Mouse (Mus musculus) forebrain, embryonic 13.5 days (tissue): ENCODE data around the gene Cbx7. TPM values are rescaled to one million over a fixed set of nuclear protein-coding genes. Genes with fewer than 3 reads are reported as not detected.

Experiments used
- ATAC-seq: fragments of 200-750 bp; cut with Nextera tagmentation; 2 replicates; pipeline ENCODE4 v1.8.0; 2017
- H3K27ac ChIP-seq: fragments of 300-500 bp; sonication (generic); 2 replicates; pipeline ENCODE4 v1.5.1; 2015; ENCODE audit warnings: inconsistent platforms, mild to moderate bottlenecking, moderate library complexity
- H3K27me3 ChIP-seq: fragments of 300-500 bp; sonication (generic); 2 replicates; pipeline ENCODE4 v1.6.1; 2015; ENCODE audit warnings: mild to moderate bottlenecking, inconsistent platforms
- H3K36me3 ChIP-seq: fragments of 300-500 bp; sonication (generic); 2 replicates; pipeline ENCODE4 v1.6.1; 2015; ENCODE audit warnings: mild to moderate bottlenecking, inconsistent platforms; ENCODE audit not compliant: poor library complexity, severe bottlenecking
- H3K4me1 ChIP-seq: fragments of 300-500 bp; sonication (generic); 2 replicates; pipeline ENCODE4 v1.6.1; 2015; ENCODE audit warnings: inconsistent platforms
- H3K4me2 ChIP-seq: fragments of 300-500 bp; sonication (generic); 2 replicates; pipeline ENCODE4 v1.6.1; 2015; ENCODE audit warnings: inconsistent platforms, mild to moderate bottlenecking, moderate library complexity
- H3K4me3 ChIP-seq: fragments of 300-500 bp; sonication (generic); 2 replicates; pipeline ENCODE4 v1.5.1; 2015; ENCODE audit warnings: mild to moderate bottlenecking, inconsistent platforms
- H3K9ac ChIP-seq: fragments of 300-500 bp; sonication (generic); 2 replicates; pipeline ENCODE4 v1.6.1; 2015; ENCODE audit warnings: mild to moderate bottlenecking, inconsistent platforms
- H3K9me3 ChIP-seq: fragments of 300-500 bp; sonication (generic); replicated peaks from 2 replicates; pipeline ENCODE4 v1.6.1; 2016; ENCODE audit warnings: inconsistent platforms
- WGBS: fragments of 180-500 bp; shearing (Covaris S2); methylation state at CpG from one replicate; pipeline ENCODE4 v1.1.7; 2015; 5-methylcytosine and 5-hydroxymethylcytosine counted together
- polyA plus RNA-seq: library from polyadenylated mRNA; unstranded; fragments of >200 nt; fragmentation: Nextera tagmentation; extraction: Ambion mirVana; gene quantifications from 2 replicates; pipeline ENCODE4 v1.2.1, GENCODE M21; 2015

Gene Cbx7
- polyA plus RNA-seq: 2.5 and 2.9 TPM in 2 replicates

DNA sequence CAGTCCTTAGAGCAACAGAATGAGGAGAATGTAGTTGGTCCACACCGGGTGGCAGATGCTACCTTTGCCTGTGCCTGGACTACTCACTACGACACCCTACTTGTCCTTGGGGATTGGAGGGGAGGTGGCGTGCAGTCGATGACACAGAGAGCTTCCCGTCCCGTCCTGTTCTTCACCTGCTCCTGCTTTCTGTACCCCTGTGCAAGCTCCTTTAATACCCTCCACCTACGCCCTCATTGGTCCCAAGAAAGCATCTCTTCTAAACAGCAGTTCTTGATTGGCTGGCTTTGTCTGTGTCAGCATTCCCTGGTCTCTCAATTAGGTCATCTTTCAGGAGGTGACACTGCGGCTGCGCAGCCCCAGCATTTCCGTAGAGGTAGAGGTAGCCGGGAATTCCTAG, at the start of gene Cbx7:
Cbx7 (minus strand) TSS at position 180 of the 400 bp plus-strand sequence.
- Histone ChIP-seq H3K9me3 (no peaks in the 10 kb centered on the region), H3K4me3 (no peak within 1 kb of the TSS), H3K4me2 (no peak within 1 kb of the TSS), H3K27ac (no peak within 1 kb of the TSS), H3K36me3 (no peaks in the 10 kb centered on the region), H3K27me3 (no peaks in the 10 kb centered on the region), H3K4me1 (no peaks in the 10 kb centered on the region), H3K9ac (no peak within 1 kb of the TSS)
- ATAC-seq: no peak
- WGBS: 95% methylated on average over 11 of the region's 11 CpGs

DNA sequence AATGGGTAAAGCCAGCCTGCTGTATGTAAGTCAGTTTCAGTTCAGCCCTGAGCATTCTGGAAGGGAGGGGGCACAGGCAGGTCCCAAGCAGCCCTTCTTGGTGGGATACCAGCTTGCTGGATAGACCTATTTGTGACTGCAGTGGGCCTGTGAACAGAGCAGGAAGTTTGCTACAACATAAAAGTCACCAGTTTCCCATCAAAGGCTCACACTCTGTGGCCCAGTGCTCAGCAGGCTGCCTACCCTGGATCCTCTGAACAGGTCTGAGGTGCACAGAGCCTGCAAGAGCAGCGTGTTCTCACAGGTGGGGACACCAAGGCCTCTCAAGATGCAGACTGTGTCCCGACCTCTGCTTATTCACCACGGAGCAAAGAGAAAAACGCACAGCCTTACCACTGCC, 49.6 kb upstream of the Cbx7 start:
- H3K27ac ChIP-seq: no peak overlapping the region
- H3K9ac ChIP-seq: no peak overlapping the region
- peaks cover 9% of the 10 kb centered on the region for H3K4me1 ChIP-seq
- no peak for ATAC-seq
- H3K36me3 ChIP-seq: no peaks in the 10 kb centered on the region
- no peak overlapping the region for H3K4me3 ChIP-seq
- H3K4me2 ChIP-seq: no peak overlapping the region
- WGBS: 64% methylated on average over 4 of the region's 4 CpGs
- no peaks in the 10 kb centered on the region for H3K9me3 ChIP-seq
- peaks cover 16% of the 10 kb centered on the region for H3K27me3 ChIP-seq

DNA sequence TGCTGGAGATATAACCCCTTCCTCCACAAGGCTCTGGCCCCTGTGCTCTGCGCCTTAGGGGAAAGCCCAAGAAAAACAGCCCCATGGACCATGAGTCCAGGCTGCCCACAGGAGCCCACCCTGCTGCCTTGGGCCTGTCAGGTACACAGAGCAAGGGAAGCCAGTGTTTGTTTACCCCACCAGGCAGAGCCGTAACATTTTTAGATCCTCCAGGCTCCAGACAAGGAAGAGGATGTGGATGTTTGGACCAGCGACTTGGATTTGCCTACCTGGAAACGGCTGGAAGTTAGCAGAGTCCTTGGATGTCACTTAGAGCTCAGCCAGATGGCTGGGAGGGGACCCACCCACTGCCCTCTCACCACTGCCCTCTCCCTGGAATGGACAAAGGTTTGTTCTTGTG, 48.7 kb upstream of the Cbx7 start:
- Histone ChIP-seq H3K9me3 (no peaks in the 10 kb centered on the region), H3K4me2 (no peak overlapping the region), H3K4me1 (peaks cover 6% of the 10 kb centered on the region), H3K4me3 (no peak overlapping the region), H3K36me3 (no peaks in the 10 kb centered on the region), H3K27me3 (peaks cover 25% of the 10 kb centered on the region), H3K9ac (no peak overlapping the region), H3K27ac (no peak overlapping the region)
- 70% methylated on average over 4 of the region's 4 CpGs for WGBS
- ATAC-seq: no peak

- Histone ChIP-seq H3K4me2 (no peak overlapping the region), H3K9ac (no peak overlapping the region), H3K36me3 (no peaks in the 10 kb centered on the region), H3K27ac (no peak overlapping the region), H3K9me3 (no peaks in the 10 kb centered on the region), H3K27me3 (peaks cover 29% of the 10 kb centered on the region), H3K4me1 (peaks cover 9% of the 10 kb centered on the region), H3K4me3 (no peak overlapping the region)
- WGBS: 84% methylated on average over 7 of the region's 7 CpGs
- no peak for ATAC-seq
Observed at GRCm38 (mm10) chr15:80019220-80019619, 48.3 kb upstream of the Cbx7 start.

GRCm38 (mm10) chr15:80016563-80017301, 45.8 kb upstream of the Cbx7 start:
- Histone ChIP-seq H3K27me3 (peaks cover 54% of the 10 kb centered on the region), H3K27ac (no peak overlapping the region), H3K4me3 (no peak overlapping the region), H3K4me1 (peaks cover 34% of the 10 kb centered on the region), H3K36me3 (no peaks in the 10 kb centered on the region), H3K9ac (no peak overlapping the region), H3K4me2 (no peak overlapping the region), H3K9me3 (no peaks in the 10 kb centered on the region)
- no peak for ATAC-seq
- WGBS: 88% methylated on average over 9 of the region's 9 CpGs

GRCm38 (mm10) chr15:80015211-80015952, 44.5 kb upstream of the Cbx7 start:
- Histone ChIP-seq H3K4me1 (peaks cover 36% of the 10 kb centered on the region), H3K9ac (no peak overlapping the region), H3K4me3 (peak overlapping the region; percentile 52; the same call in 1 of the 2 replicates), H3K36me3 (no peaks in the 10 kb centered on the region), H3K9me3 (no peaks in the 10 kb centered on the region), H3K27ac (no peak overlapping the region), H3K4me2 (peak overlapping the region; percentile 97), H3K27me3 (peaks cover 68% of the 10 kb centered on the region)
- WGBS: 57% methylated on average over 7 of the region's 7 CpGs
- ATAC-seq: no peak

DNA sequence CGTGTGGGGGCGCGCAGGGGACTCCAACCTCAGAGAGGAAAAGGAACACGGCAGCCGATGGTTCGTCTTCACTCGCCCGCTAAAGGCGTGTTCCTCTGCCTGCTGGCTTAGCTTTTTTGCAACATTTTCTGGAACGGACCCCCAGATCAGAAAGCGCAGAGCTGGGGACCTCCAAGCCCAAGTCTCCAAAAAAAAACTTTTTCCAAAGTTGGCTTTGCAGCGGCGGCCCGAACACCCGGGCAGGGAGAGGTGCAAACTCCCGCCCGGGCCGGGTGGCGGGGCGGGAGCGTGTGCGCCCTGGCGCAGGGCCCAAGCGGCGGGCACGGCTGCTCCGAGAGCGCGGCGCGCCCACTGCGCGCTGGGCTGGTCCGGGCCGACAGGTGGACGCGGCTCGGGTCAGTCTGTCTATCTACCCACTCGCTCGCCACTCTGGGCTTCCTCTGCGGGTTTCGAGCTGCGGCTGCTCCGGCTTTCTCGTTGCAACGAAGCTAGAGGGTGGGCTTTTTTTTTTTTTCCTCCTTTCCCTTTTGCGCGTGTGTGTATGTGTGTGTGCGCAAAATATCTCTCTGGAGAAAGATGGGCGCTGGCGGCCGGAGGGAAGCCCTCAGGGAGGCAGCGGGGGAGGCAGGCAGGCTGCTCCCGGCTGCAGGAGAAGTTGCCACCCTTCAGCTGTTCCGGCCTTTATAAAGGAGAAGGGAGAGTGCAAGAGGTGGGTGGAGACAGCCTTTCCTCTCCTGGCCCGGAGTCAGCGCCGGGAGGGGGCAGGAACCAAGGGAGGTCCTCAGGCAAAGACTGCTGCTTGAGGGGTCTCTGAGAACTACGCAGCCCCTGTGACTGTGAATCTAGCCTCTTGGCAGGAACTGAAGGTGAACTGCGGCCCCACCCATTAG, 43.6 kb upstream of the Cbx7 start, which contains the start of gene Pdgfb:
Pdgfb (minus strand) TSS at position 657 of the 890 bp plus-strand sequence.
- H3K27me3 ChIP-seq: peaks cover 71% of the 10 kb centered on the region
- H3K4me1 ChIP-seq: peaks cover 36% of the 10 kb centered on the region

GRCm38 (mm10) chr15:80014031-80014320, 43.1 kb upstream of the Cbx7 start:
- Histone ChIP-seq H3K36me3 (no peaks in the 10 kb centered on the region), H3K27ac (no peak overlapping the region), H3K27me3 (peaks cover 73% of the 10 kb centered on the region), H3K9ac (peak overlapping the region; percentile 64), H3K4me1 (peaks cover 36% of the 10 kb centered on the region), H3K4me2 (peak overlapping the region; percentile 97), H3K4me3 (peak overlapping the region; percentile 52), H3K9me3 (no peaks in the 10 kb centered on the region)
- 0% methylated on average over 12 of the region's 37 CpGs for WGBS
- no peak for ATAC-seq

More for the DNA sequence above, 43.6 kb upstream of the Cbx7 start, which contains the start of gene Pdgfb:
- no peak for ATAC-seq
- Histone ChIP-seq H3K9ac (peak within 1 kb of the TSS; percentile 64), H3K4me2 (peak within 1 kb of the TSS; percentile 97), H3K4me3 (peak within 1 kb of the TSS; percentile 52), H3K9me3 (no peaks in the 10 kb centered on the region), H3K27ac (no peak within 1 kb of the TSS), H3K36me3 (no peaks in the 10 kb centered on the region)
- under 1% methylated on average over 60 of the region's 60 CpGs for WGBS

GRCm38 (mm10) chr15:80013256-80014030, 42.5 kb upstream of the Cbx7 start:
- Histone ChIP-seq H3K9ac (peak overlapping the region; percentile 70), H3K4me1 (peaks cover 36% of the 10 kb centered on the region), H3K36me3 (no peaks in the 10 kb centered on the region), H3K9me3 (no peaks in the 10 kb centered on the region), H3K4me2 (peak overlapping the region; percentile 97), H3K4me3 (peak overlapping the region; percentile 52), H3K27ac (no peak overlapping the region; the same call in 1 of the 2 replicates), H3K27me3 (peaks cover 73% of the 10 kb centered on the region)
- 4% methylated on average over 27 of the region's 36 CpGs for WGBS
- no peak for ATAC-seq

DNA sequence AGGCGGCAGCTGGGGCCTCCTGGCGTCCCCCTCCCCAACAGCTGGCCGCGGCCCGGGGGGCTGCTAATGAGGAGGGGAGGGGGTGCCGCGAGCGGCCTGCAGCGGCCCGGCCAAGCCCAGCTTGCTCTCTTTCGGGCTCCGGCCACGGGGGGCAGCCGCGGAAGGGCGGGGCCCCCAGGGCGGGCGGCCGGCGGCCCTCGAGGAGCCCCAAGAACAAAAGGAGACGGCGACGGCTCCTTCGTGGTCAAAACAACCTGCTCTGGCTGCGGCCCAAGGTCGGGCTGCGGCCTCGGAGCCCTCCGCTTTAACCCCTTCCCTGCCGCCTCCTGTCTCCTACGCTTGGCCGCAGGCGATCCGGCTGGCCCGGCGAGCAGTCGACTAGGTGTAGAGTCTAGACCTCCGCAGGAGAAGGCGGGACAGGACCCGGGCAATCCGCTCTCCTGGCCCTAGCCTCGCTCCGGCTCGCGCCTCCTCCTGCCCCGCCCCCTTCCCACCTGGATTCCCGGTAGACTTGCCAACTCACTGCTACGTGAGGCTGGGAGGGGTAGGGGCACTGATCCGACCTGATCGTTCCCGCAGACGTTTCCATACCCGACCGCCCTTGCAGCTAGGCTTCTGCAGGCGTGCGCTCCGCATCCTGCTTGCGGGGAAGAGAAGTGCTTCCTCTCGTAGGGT, 41.7 kb upstream of the Cbx7 start:
- Histone ChIP-seq H3K9me3 (no peaks in the 10 kb centered on the region), H3K27me3 (peaks cover 73% of the 10 kb centered on the region), H3K36me3 (no peaks in the 10 kb centered on the region), H3K4me2 (peak overlapping the region; percentile 97), H3K9ac (peak overlapping the region; percentile 70), H3K4me3 (peak overlapping the region; percentile 52), H3K4me1 (peaks cover 36% of the 10 kb centered on the region), H3K27ac (0 out of 2 replicates have a peak overlapping the region, but pooled peaks have one; percentile 5)
- peak; percentile 64 for ATAC-seq
- WGBS: under 1% methylated on average over 42 of the region's 60 CpGs
